Mouse (Mus musculus): ENCODE results near the gene Kif9. TPM values are rescaled to one million over a fixed set of nuclear protein-coding genes. Genes with fewer than 3 reads are reported as not detected.

Kif9 gene
- polyA plus RNA-seq (2015; fragmentation: Nextera tagmentation; extraction: Ambion mirVana), result 0.82 and 1.5 TPM in 2 replicates

DNA sequence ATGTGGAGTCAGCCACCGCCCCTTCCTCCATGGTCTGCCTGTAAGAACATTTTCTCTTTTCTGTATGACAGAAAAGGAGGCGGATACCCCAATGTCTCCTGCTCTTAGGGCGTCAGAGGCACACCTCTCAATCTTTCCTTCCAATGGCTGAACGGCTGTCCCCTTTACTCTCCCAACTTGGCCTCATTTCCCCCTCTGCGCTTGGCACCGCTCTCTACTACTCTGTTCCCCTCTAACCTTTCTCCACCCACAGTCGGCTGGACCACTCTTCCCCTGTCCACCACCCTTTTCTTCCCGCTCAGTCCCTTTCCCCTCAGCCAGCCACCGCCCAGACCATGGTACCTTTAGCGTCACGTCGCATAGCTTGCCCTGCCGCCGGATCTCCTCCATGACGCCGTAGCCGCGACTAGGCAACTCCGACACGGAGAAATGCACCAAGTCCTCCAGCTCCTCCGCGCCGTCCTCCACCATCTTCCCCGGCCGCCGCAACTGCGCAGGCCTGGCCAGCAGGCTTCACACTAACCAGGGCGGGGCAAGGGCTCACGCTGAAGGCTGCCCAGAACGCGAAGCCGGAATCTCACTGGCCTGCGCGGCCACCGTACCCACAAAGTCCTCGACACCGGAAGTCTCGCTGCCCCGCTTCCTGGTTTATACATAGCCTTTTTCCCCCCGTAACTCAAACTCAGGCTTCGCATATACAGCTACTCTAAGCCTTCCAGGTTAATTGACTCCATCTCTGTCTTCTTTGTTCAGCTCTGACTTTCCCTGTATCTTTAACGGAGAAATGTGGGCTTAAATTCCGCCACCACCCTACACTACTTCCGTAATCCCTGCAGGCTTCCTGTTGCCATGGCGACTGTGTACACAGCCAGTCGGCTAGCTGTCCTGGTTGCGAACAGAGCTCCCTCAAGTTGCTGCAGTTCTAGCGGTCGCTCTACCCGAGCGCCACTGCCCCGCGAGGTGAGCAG is at the start of gene Kif9, which contains the start of gene Klhl18:
Kif9 (plus strand) TSS at position 835 of the 968 bp plus-strand sequence.
Klhl18 (minus strand) TSS at position 571 of the 968 bp plus-strand sequence.
- Histone ChIP-seq H3K36me3 (0 out of 2 replicates have a peak, but pooled peaks cover 3% of the 10 kb centered on the region), H3K4me2 (peak within 1 kb of the TSS; percentile 91), H3K27ac (peak within 1 kb of the TSS; percentile 93), H3K4me3 (replicated peaks) (peak within 1 kb of the TSS; percentile 82), H3K9me3 (replicated peaks) (no peaks in the 10 kb centered on the region), H3K9ac (peak within 1 kb of the TSS; percentile 81), H3K27me3 (peaks cover 12% of the 10 kb centered on the region), H3K4me1 (peaks cover 16% of the 10 kb centered on the region)
- peak; percentile 99 for ATAC-seq (replicated peaks; ENCODE audit: low FRiP score)
- WGBS, result under 1% methylated on average over 53 of the region's 53 CpGs

DNA sequence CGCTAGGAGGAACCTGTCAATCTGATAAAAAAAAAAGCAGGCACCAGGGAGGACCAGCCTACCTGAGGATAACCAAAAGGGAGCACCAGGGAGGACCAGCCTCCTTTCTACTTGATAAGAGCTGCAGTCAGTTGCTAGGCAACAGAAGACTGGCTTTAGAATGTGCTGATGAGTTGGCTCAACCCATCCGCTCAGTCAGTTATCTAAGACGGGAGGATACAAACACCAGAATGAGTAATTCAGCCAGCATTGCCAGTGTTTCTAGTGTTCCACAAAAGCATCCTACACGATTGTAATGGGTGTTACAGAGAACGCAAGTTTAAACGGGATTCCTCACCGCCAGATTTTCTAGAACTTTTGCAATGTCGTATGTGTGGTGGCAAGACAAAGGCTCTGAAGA is 45.5 kb upstream of the Kif9 start:
- Histone ChIP-seq H3K27ac (no peak overlapping the region), H3K4me1 (no peaks in the 10 kb centered on the region), H3K27me3 (no peaks in the 10 kb centered on the region), H3K9me3 (replicated peaks) (no peaks in the 10 kb centered on the region), H3K4me3 (replicated peaks) (no peak overlapping the region), H3K36me3 (peaks cover 78% of the 10 kb centered on the region), H3K9ac (no peak overlapping the region), H3K4me2 (no peak overlapping the region)
- no peak for ATAC-seq (replicated peaks; ENCODE audit: low FRiP score)
- WGBS, result 89% methylated on average over 8 of the region's 8 CpGs

DNA sequence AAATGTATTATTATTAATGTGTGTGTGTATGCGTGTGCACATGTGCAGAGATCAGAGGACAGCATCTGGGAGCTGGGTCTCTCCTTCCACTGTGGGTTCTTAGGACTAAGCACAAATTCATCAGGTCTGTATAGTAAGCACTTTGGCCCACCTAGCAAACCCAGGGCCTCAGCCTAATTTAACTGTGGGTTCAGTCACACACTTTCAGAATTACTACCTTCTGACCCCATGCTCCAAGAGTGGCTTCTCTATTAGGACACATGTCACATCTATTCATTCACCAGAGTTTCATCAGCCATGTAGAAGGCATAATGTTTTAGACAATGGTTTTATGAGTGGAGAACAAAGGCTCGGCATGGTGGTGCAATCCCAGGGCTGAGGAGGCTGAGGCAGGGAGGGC is 43.7 kb upstream of the Kif9 start:
- Histone ChIP-seq H3K9me3 (replicated peaks) (no peaks in the 10 kb centered on the region), H3K27ac (no peak overlapping the region), H3K4me2 (no peak overlapping the region), H3K4me3 (replicated peaks) (no peak overlapping the region), H3K36me3 (peaks cover 72% of the 10 kb centered on the region), H3K9ac (no peak overlapping the region), H3K27me3 (no peaks in the 10 kb centered on the region), H3K4me1 (no peaks in the 10 kb centered on the region)
- WGBS, result 88% methylated on average over 2 of the region's 2 CpGs
- no peak for ATAC-seq (replicated peaks; ENCODE audit: low FRiP score)

DNA sequence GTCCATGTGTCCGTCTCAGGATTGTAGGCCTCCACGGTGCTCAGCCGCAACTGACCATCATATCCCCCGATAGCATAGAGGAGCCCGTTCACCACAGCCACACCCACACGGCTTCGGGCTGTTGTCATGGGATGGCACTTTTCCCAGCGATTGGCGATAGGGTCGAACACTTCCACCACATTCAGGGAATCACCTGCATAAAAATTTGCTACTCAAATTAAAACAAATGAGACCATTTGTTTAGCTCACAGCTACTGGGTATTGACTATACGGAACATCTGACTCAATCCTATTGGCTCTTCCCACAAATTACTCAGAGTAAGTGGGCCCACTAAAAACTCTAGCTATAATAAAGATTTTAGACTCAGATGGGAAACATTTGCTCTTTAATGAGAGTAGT is 40.7 kb upstream of the Kif9 start:
- Histone ChIP-seq H3K4me3 (replicated peaks) (no peak overlapping the region), H3K27me3 (no peaks in the 10 kb centered on the region), H3K9me3 (replicated peaks) (no peaks in the 10 kb centered on the region), H3K4me2 (no peak overlapping the region), H3K9ac (no peak overlapping the region), H3K4me1 (no peaks in the 10 kb centered on the region), H3K36me3 (peaks cover 51% of the 10 kb centered on the region), H3K27ac (no peak overlapping the region)
- ATAC-seq (replicated peaks; ENCODE audit: low FRiP score), result no peak
- 98% methylated on average over 11 of the region's 11 CpGs for WGBS

DNA sequence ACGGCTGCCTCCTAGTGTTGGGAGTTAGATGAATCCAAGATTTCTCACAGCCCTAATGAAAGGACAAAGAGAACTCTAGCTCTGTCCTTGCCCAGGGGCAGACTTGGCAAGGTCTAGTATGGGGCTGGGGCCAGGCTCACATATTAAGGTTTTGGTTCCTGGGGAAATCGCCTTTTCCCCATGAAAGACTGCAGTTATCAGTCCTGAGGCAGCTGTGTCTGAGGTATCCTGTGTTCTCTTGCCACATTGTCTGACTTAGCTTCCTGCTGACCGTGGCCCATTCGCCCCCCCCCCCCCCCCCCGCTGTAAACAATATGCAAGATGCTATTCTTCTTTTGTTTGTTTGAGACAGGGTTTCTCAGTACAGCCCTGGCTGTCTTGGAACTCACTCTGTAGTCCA is 36.7 kb upstream of the Kif9 start:
- ATAC-seq (replicated peaks; ENCODE audit: low FRiP score), result no peak
- Histone ChIP-seq H3K9me3 (replicated peaks) (no peaks in the 10 kb centered on the region), H3K27me3 (no peaks in the 10 kb centered on the region), H3K27ac (no peak overlapping the region), H3K4me2 (no peak overlapping the region), H3K36me3 (peaks cover 30% of the 10 kb centered on the region), H3K9ac (no peak overlapping the region), H3K4me3 (replicated peaks) (no peak overlapping the region), H3K4me1 (no peaks in the 10 kb centered on the region)
- WGBS, result 77% methylated on average over 3 of the region's 5 CpGs

DNA sequence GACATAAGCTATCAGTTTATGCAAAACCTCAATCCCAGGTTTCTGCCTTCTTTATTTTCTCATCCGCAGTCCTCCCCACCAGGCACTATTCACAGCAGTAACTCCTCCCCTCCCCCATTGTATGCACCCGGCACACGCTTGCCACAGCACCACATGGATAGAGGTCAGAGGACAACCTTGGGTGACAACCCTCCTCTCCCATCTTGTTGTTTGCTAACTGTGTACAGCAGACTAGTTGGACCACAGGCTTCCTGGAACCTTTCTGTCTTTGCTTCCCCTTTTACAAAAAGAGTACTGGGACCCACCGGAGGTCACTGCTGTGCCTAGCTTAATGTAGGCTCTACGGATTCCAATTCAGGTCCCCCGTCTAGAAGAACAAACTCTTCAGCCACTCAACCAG is 36.2 kb upstream of the Kif9 start:
- Histone ChIP-seq H3K27me3 (no peaks in the 10 kb centered on the region), H3K4me2 (no peak overlapping the region), H3K27ac (no peak overlapping the region), H3K9me3 (replicated peaks) (no peaks in the 10 kb centered on the region), H3K4me3 (replicated peaks) (no peak overlapping the region), H3K36me3 (peaks cover 25% of the 10 kb centered on the region), H3K9ac (no peak overlapping the region), H3K4me1 (no peaks in the 10 kb centered on the region)
- 87% methylated on average over 6 of the region's 6 CpGs for whole genome bisulfite sequencing
- ATAC-seq (replicated peaks; ENCODE audit: low FRiP score), result no peak

DNA sequence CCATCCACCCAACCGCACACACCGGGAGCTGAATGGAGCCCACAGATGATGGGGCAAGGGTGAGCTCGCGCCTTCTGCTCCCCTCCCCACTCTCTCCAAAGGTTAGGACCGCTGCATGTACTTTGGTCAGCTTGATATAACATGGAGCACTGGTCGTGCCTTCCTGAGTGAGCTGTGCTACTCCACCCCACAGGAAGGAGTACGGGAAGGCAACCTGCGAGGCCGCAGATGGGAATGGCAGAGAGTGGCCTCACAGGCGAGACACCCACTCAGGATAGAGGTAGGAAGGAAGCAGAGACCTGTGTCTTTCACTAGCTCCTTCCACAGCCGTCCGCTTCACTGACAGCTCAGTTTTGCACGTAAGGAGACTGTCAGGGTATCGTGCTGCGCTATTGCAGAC is 28.4 kb upstream of the Kif9 start:
- H3K4me1 ChIP-seq, result no peaks in the 10 kb centered on the region
- H3K4me2 ChIP-seq, result no peak overlapping the region
- H3K27ac ChIP-seq, result no peak overlapping the region
- H3K36me3 ChIP-seq, result peaks cover 19% of the 10 kb centered on the region
- no peak for ATAC-seq (replicated peaks; ENCODE audit: low FRiP score)
- H3K4me3 ChIP-seq (replicated peaks), result no peak overlapping the region
- H3K27me3 ChIP-seq, result no peaks in the 10 kb centered on the region
- no peaks in the 10 kb centered on the region for H3K9me3 ChIP-seq (replicated peaks)
- no peak overlapping the region for H3K9ac ChIP-seq
- WGBS, result 81% methylated on average over 15 of the region's 15 CpGs

DNA sequence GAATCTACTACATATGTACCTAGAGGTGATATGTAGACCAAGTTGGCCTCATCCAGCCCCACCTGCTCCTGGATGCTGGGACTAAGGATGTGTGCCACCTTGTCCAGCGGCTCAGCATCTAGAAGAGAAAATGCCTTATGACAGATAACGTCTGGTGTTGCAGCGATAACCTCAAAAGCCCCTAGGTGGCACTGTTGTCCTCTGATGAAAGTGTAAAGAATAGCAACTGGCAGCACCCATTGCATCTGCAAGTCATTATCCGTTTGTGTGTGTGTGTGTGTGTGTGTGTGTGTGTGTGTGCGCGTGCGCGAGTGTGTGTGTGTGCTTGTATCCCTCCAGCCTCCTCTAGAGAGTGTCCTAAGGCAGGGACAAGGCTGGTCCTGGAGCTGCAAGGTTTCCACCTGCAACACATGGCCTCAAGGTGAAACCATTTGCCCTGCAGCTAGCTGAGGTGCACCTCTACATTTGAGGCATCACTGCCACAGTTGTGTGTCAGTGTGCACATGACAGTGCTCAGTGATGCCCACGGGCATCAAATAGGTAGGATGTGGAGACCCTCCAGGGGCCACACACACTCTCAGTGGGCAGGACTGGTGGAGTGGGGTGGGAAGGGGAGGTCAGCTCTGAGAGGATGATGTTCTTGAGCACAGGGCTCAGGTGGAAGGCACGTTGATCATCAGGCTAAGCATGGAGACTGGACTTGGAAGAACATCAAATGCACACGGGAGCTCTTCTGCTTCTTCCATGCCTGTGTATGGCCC is 27.7 kb upstream of the Kif9 start:
- WGBS, result 30% methylated on average over 11 of the region's 11 CpGs
- Histone ChIP-seq H3K4me2 (no peak overlapping the region), H3K36me3 (peaks cover 23% of the 10 kb centered on the region)

DNA sequence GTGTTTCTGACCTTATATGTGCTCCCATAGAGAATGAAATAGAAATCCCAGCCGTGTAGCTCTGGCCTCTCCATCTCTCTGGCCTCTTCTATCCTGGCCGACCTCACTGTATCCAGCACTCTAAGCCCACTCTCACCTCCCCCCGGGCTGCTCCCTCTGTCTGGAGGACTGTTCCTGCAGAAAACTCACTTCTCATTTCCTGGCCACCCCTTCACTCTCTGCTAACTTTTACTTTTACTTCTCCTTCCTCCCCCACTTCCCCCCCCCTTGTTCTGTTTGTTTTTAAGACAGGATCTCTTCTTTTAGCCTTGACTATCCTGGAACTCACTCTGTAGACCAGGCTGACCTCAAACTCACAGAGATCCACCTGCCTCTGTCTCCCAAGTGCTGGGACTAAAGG is 24.2 kb upstream of the Kif9 start:
- no peak for ATAC-seq (replicated peaks; ENCODE audit: low FRiP score)
- Histone ChIP-seq H3K4me3 (replicated peaks) (no peak overlapping the region), H3K4me1 (no peaks in the 10 kb centered on the region), H3K9me3 (replicated peaks) (no peaks in the 10 kb centered on the region), H3K4me2 (no peak overlapping the region), H3K9ac (no peak overlapping the region), H3K36me3 (peaks cover 22% of the 10 kb centered on the region), H3K27me3 (no peaks in the 10 kb centered on the region), H3K27ac (no peak overlapping the region)
- 61% methylated on average over 3 of the region's 3 CpGs for WGBS

More for the DNA sequence above, 27.7 kb upstream of the Kif9 start:
- Histone ChIP-seq H3K27me3 (no peaks in the 10 kb centered on the region), H3K27ac (no peak overlapping the region), H3K4me3 (replicated peaks) (no peak overlapping the region), H3K4me1 (no peaks in the 10 kb centered on the region), H3K9me3 (replicated peaks) (no peaks in the 10 kb centered on the region), H3K9ac (no peak overlapping the region)
- 0 out of 2 replicates have a peak, but pooled peaks have one; percentile 22 for ATAC-seq (replicated peaks; ENCODE audit: low FRiP score)

DNA sequence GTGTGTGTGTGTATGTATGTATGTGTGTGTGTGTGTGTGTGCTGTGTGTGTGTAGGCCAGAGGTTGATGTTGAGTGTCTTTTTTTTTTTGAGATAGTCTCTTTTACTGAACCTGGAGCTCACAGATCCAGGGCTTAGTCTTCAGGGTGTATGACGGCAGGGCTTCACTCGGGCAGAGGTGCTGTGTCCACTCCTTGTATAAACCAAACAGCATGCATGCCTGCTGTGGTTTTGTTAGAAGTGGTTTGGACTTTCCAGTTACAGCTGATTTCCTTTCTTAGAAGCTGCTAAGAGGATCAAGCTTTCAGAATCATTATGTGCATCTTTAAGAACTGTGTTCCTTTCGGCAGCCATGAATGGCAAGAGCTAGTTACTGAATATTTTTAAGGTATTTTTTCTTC is 18.8 kb upstream of the Kif9 start:
- H3K27ac ChIP-seq, result no peak overlapping the region
- H3K4me2 ChIP-seq, result no peak overlapping the region
- no peak for ATAC-seq (replicated peaks; ENCODE audit: low FRiP score)
- no peaks in the 10 kb centered on the region for H3K4me1 ChIP-seq
- no peaks in the 10 kb centered on the region for H3K9me3 ChIP-seq (replicated peaks)
- no peak overlapping the region for H3K9ac ChIP-seq
- 0 out of 2 replicates have a peak, but pooled peaks cover 4% of the 10 kb centered on the region for H3K36me3 ChIP-seq
- H3K27me3 ChIP-seq, result no peaks in the 10 kb centered on the region
- WGBS, result 92% methylated on average over 3 of the region's 3 CpGs
- no peak overlapping the region for H3K4me3 ChIP-seq (replicated peaks)

DNA sequence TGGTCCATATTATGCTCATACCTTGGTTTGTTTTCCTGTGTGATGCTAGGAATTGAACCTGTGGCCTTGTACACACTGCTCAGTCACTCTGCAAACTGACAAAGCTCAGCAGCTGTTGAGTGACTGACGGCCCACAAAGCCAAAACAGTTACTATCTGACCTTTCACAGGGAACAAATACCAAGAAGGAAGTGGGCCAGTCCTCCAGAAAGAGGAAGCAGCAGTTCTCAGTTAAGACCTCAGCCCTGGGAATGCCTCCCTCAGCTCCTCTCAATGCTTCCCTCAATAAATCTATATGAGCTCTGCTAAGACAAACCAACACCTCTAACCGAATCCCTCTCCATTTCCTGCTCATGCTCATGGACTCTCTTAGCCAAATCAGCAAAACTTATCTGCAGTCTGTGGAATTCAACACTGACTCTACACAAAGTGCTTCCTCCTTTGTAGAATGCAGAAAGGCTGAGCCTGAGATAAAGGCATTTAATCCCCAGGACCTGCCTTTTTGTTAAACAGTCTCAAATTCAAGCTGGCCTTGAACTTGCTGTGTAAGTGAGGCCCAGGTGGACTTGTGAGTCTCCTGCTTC is 17.5 kb upstream of the Kif9 start:
- no peak overlapping the region for H3K4me2 ChIP-seq
- H3K36me3 ChIP-seq, result no peaks in the 10 kb centered on the region
- H3K9ac ChIP-seq, result no peak overlapping the region
- no peaks in the 10 kb centered on the region for H3K4me1 ChIP-seq
- peak overlapping the region; percentile 13; the same call in 1 of the 2 replicates for H3K27ac ChIP-seq
- ATAC-seq (replicated peaks; ENCODE audit: low FRiP score), result no peak
- no peak overlapping the region for H3K4me3 ChIP-seq (replicated peaks)
- H3K9me3 ChIP-seq (replicated peaks), result no peaks in the 10 kb centered on the region
- 41% methylated on average over 2 of the region's 2 CpGs for WGBS
- H3K27me3 ChIP-seq, result no peaks in the 10 kb centered on the region
